ENCODE assay signal across 23 mouse cellular contexts in the genomic region with DNA sequence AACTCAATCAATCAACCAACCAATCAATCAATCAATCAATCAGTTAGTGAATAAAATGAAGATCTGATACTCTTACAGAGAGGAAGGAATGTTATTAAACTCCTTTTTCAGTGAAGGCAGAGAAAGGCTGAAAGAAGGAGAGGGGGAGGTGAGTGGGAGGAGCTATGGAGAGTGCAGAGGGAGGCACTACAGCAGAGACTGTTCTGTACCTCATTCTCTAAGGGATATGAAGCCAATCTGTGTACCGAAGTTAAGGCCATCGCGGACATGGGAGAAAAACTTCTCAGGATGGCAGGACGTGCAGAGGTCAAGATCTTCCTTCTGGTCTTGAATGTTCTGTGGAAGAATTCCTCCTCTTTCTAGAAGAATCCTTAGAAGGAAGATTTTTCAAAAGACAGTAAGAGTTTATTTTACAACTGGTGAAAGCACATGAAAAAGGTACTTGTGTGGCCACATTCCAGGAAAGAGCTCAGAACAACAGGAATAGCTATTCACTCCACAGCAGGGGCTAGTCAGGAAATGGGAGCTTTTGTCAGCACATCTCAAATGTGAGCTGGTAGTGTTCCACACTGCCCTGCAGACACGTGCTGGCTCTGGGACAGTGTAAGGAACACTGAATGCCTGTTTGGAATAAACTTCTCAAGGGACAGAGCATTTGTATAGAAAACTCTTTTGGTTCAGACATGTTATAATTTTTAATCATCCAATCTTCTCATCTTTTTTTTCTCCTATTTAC. TPM values are rescaled to one million over a fixed set of nuclear protein-coding genes. Genes with fewer than 3 reads are reported as not detected.
DNase-seq lines count a peak whose midpoint lies in the region; ATAC-seq and TF ChIP-seq lines count a peak whose summit lies in the region.
"Had no signal": no experiment of that assay in that cellular context is flagged by ENCODE, and none has a peak within 500 bp of the region (broad histone marks: within the 10 kb centered on the region; RNA-seq: fewer than 3 reads in every experiment).

No protein-coding gene starts in this region.

- no peak for DNase-seq in embryonic facial prominence, embryonic 10.5 days (ENCODE audit: low spot score)
- DNase-seq in limb, embryonic 10.5 days (ENCODE audit: low spot score), result no peak
- peak; percentile 91 for DNase-seq in R1 (ENCODE audit: low read depth, low spot score)
- DNase-seq in embryonic facial prominence, embryonic 14.5 days (ENCODE audit: low spot score), result peak; percentile 55
- DNase-seq in forebrain, postnatal 0 days, result no peak
- DNase-seq: adrenal gland, postnatal 25 days; cerebellum, adult 2 months; cerebellum, postnatal 10 days; gastrocnemius, postnatal 14 days; heart, postnatal 14 days; kidney, adult 11 months; kidney, adult 9 months had no signal

- peaks cover 8% of the 10 kb centered on the region; the same call in 1 of the 2 replicates for H3K4me1 ChIP-seq in embryonic facial prominence, embryonic 12.5 days
- peaks cover 12% of the 10 kb centered on the region for H3K4me1 ChIP-seq in embryonic facial prominence, embryonic 10.5 days
- no peaks in the 10 kb centered on the region for H3K4me1 ChIP-seq in limb, embryonic 15.5 days
- H3K4me1 ChIP-seq in limb, embryonic 10.5 days, result 0 out of 2 replicates have a peak, but pooled peaks cover 6% of the 10 kb centered on the region
- no peaks in the 10 kb centered on the region for H3K4me1 ChIP-seq in embryonic facial prominence, embryonic 14.5 days (ENCODE audit: control insufficient read depth, insufficient read depth, low read length)
- no peaks in the 10 kb centered on the region for H3K4me1 ChIP-seq in intestine, embryonic 16.5 days (ENCODE audit: control insufficient read depth, insufficient read depth, low read length)
- no peaks in the 10 kb centered on the region for H3K4me1 ChIP-seq in forebrain, postnatal 0 days (ENCODE audit: insufficient read depth)
- H3K4me1 ChIP-seq: forebrain, embryonic 12.5 days; hindbrain, embryonic 15.5 days had no signal

- H3K9ac ChIP-seq in embryonic facial prominence, embryonic 12.5 days, result no peak overlapping the region
- no peak overlapping the region for H3K9ac ChIP-seq in limb, embryonic 15.5 days
- no peak overlapping the region for H3K9ac ChIP-seq in embryonic facial prominence, embryonic 14.5 days (ENCODE audit: low read depth, low read length)
- no peak overlapping the region for H3K9ac ChIP-seq in intestine, embryonic 16.5 days (ENCODE audit: low read depth, low read length)
- no peak overlapping the region for H3K9ac ChIP-seq in forebrain, postnatal 0 days
- H3K9ac ChIP-seq: forebrain, embryonic 12.5 days; heart, embryonic 15.5 days; hindbrain, embryonic 15.5 days had no signal

- H3K36me3 ChIP-seq in embryonic facial prominence, embryonic 12.5 days, result no peaks in the 10 kb centered on the region
- H3K36me3 ChIP-seq in embryonic facial prominence, embryonic 10.5 days (replicated peaks), result no peaks in the 10 kb centered on the region
- H3K36me3 ChIP-seq in limb, embryonic 15.5 days, result no peaks in the 10 kb centered on the region
- H3K36me3 ChIP-seq in limb, embryonic 10.5 days, result no peaks in the 10 kb centered on the region
- 0 out of 2 replicates have a peak, but pooled peaks cover 3% of the 10 kb centered on the region for H3K36me3 ChIP-seq in embryonic facial prominence, embryonic 14.5 days (ENCODE audit: control insufficient read depth, insufficient read depth, low read length)
- no peaks in the 10 kb centered on the region for H3K36me3 ChIP-seq in intestine, embryonic 16.5 days (ENCODE audit: control insufficient read depth, insufficient read depth, low read length)
- H3K36me3 ChIP-seq in forebrain, postnatal 0 days (ENCODE audit: insufficient read depth), result no peaks in the 10 kb centered on the region
- H3K36me3 ChIP-seq: forebrain, embryonic 12.5 days; G1E; heart, embryonic 15.5 days; hindbrain, embryonic 10.5 days; hindbrain, embryonic 15.5 days had no signal

- no peak overlapping the region for H3K4me2 ChIP-seq in embryonic facial prominence, embryonic 12.5 days (replicated peaks)
- H3K4me2 ChIP-seq in limb, embryonic 15.5 days, result no peak overlapping the region
- no peak overlapping the region for H3K4me2 ChIP-seq in embryonic facial prominence, embryonic 14.5 days (ENCODE audit: low read depth, low read length)
- H3K4me2 ChIP-seq in intestine, embryonic 16.5 days (ENCODE audit: low read depth, low read length), result no peak overlapping the region
- H3K4me2 ChIP-seq in forebrain, postnatal 0 days (ENCODE audit: low read depth), result no peak overlapping the region
- H3K4me2 ChIP-seq: forebrain, embryonic 12.5 days; heart, embryonic 15.5 days; hindbrain, embryonic 15.5 days had no signal

- 41% methylated on average over 5 of the region's 5 CpGs for WGBS in embryonic facial prominence, embryonic 12.5 days
- 56% methylated on average over 5 of the region's 5 CpGs for WGBS in embryonic facial prominence, embryonic 10.5 days
- WGBS in limb, embryonic 15.5 days, result 56% methylated on average over 5 of the region's 5 CpGs
- 77% methylated on average over 5 of the region's 5 CpGs for WGBS in limb, embryonic 10.5 days
- 38% methylated on average over 5 of the region's 5 CpGs for WGBS in embryonic facial prominence, embryonic 14.5 days
- WGBS in intestine, embryonic 16.5 days, result 61% methylated on average over 5 of the region's 5 CpGs
- 44% methylated on average over 5 of the region's 5 CpGs for WGBS in forebrain, postnatal 0 days

- ATAC-seq in embryonic facial prominence, embryonic 12.5 days (ENCODE audit: insufficient number of reproducible peaks, insufficient read depth, low FRiP score, low TSS enrichment), result 0 out of 2 replicates have a peak, but pooled peaks have one; percentile 56
- no peak for ATAC-seq in limb, embryonic 15.5 days (ENCODE audit: insufficient number of reproducible peaks, low FRiP score, low TSS enrichment, low read depth)
- ATAC-seq in embryonic facial prominence, embryonic 14.5 days (ENCODE audit: low read depth), result 0 out of 2 replicates have a peak, but pooled peaks have one; percentile 80
- no peak for ATAC-seq in intestine, embryonic 16.5 days
- no peak for ATAC-seq in forebrain, postnatal 0 days
- ATAC-seq: activated CD4-positive, CD25-positive, alpha-beta regulatory T cell, adult 4 months; forebrain, embryonic 16.5 days; inflammation-experienced regulatory T-cells, adult 6 months had no signal

- H3K9me3 ChIP-seq in embryonic facial prominence, embryonic 12.5 days, result no peaks in the 10 kb centered on the region
- no peaks in the 10 kb centered on the region for H3K9me3 ChIP-seq in embryonic facial prominence, embryonic 10.5 days
- no peaks in the 10 kb centered on the region for H3K9me3 ChIP-seq in limb, embryonic 15.5 days
- H3K9me3 ChIP-seq in limb, embryonic 10.5 days (replicated peaks), result no peaks in the 10 kb centered on the region
- H3K9me3 ChIP-seq in embryonic facial prominence, embryonic 14.5 days (ENCODE audit: control insufficient read depth, low read length), result no peaks in the 10 kb centered on the region
- H3K9me3 ChIP-seq in intestine, embryonic 16.5 days (ENCODE audit: control insufficient read depth, low read length), result no peaks in the 10 kb centered on the region
- H3K9me3 ChIP-seq in forebrain, postnatal 0 days (ENCODE audit: low read length), result no peaks in the 10 kb centered on the region
- H3K9me3 ChIP-seq: forebrain, embryonic 12.5 days; heart, embryonic 15.5 days; hindbrain, embryonic 15.5 days had no signal

- H3K27ac ChIP-seq in embryonic facial prominence, embryonic 12.5 days, result no peak overlapping the region
- H3K27ac ChIP-seq in embryonic facial prominence, embryonic 10.5 days (replicated peaks), result no peak overlapping the region; the same call in 1 of the 2 replicates
- peak overlapping the region; percentile 22; the same call in 1 of the 2 replicates for H3K27ac ChIP-seq in limb, embryonic 15.5 days
- H3K27ac ChIP-seq in limb, embryonic 10.5 days, result no peak overlapping the region
- H3K27ac ChIP-seq in embryonic facial prominence, embryonic 14.5 days (replicated peaks; ENCODE audit: low read depth, low read length), result no peak overlapping the region; the same call in 1 of the 2 replicates
- no peak overlapping the region for H3K27ac ChIP-seq in intestine, embryonic 16.5 days (ENCODE audit: low read length)
- no peak overlapping the region for H3K27ac ChIP-seq in forebrain, postnatal 0 days (ENCODE audit: low read depth, low read length)
- H3K27ac ChIP-seq: forebrain, embryonic 12.5 days; heart, embryonic 15.5 days; hindbrain, embryonic 10.5 days; hindbrain, embryonic 15.5 days had no signal

- no peaks in the 10 kb centered on the region for H3K27me3 ChIP-seq in embryonic facial prominence, embryonic 12.5 days
- H3K27me3 ChIP-seq in embryonic facial prominence, embryonic 10.5 days (replicated peaks; ENCODE audit: low read depth, poor library complexity, severe bottlenecking), result no peaks in the 10 kb centered on the region
- H3K27me3 ChIP-seq in limb, embryonic 15.5 days, result no peaks in the 10 kb centered on the region
- no peaks in the 10 kb centered on the region for H3K27me3 ChIP-seq in limb, embryonic 10.5 days (ENCODE audit: low read depth, poor library complexity, severe bottlenecking)
- H3K27me3 ChIP-seq in embryonic facial prominence, embryonic 14.5 days (replicated peaks; ENCODE audit: control insufficient read depth, insufficient read depth, low read length), result no peaks in the 10 kb centered on the region
- no peaks in the 10 kb centered on the region for H3K27me3 ChIP-seq in intestine, embryonic 16.5 days (replicated peaks; ENCODE audit: control insufficient read depth, insufficient read depth, low read length)
- H3K27me3 ChIP-seq in forebrain, postnatal 0 days (ENCODE audit: insufficient read depth, low read length), result no peaks in the 10 kb centered on the region
- H3K27me3 ChIP-seq: forebrain, embryonic 12.5 days; heart, embryonic 15.5 days; hindbrain, embryonic 15.5 days had no signal

- TF ChIP-seq CTCF in forebrain, postnatal 0 days (IDR thresholded peaks at IDR 0.05; ENCODE audit: low read depth), result no peak

- no peak overlapping the region for H3K4me3 ChIP-seq in embryonic facial prominence, embryonic 12.5 days
- no peak overlapping the region for H3K4me3 ChIP-seq in embryonic facial prominence, embryonic 10.5 days
- H3K4me3 ChIP-seq in limb, embryonic 15.5 days, result no peak overlapping the region
- H3K4me3 ChIP-seq in limb, embryonic 10.5 days, result no peak overlapping the region
- no peak overlapping the region for H3K4me3 ChIP-seq in embryonic facial prominence, embryonic 14.5 days (ENCODE audit: low read depth, low read length)
- no peak overlapping the region for H3K4me3 ChIP-seq in intestine, embryonic 16.5 days (ENCODE audit: low read length)
- H3K4me3 ChIP-seq in forebrain, postnatal 0 days (ENCODE audit: low read depth, low read length), result no peak overlapping the region
- H3K4me3 ChIP-seq: forebrain, embryonic 12.5 days; heart, embryonic 15.5 days; hindbrain, embryonic 10.5 days; hindbrain, embryonic 15.5 days had no signal

RNA-seq across cellular contexts. Expression of a gene that starts 7.1 kb away (rescaled TPM):
- 1.6 and 3.0 TPM in 2 replicates for polyA plus RNA-seq in embryonic facial prominence, embryonic 12.5 days (2016; fragmentation: Nextera tagmentation; extraction: Ambion mirVana)
- 1.4 and 1.8 TPM in 2 replicates for polyA plus RNA-seq in embryonic facial prominence, embryonic 10.5 days (2016; fragmentation: Nextera tagmentation; extraction: Ambion mirVana)
- 5.1 and 5.4 TPM in 2 replicates for polyA plus RNA-seq in limb, embryonic 15.5 days (2015; fragmentation: Nextera tagmentation; extraction: Ambion mirVana)
- 0.79 and 1.2 TPM in 2 replicates for polyA plus RNA-seq in limb, embryonic 10.5 days (2016; fragmentation: Nextera tagmentation; extraction: Ambion mirVana)
- 4.0 and 4.4 TPM in 2 replicates for polyA plus RNA-seq in embryonic facial prominence, embryonic 14.5 days (2014; fragmentation: Nextera tagmentation; extraction: Ambion mirVana)
- polyA plus RNA-seq in intestine, embryonic 16.5 days (2015; fragmentation: Nextera tagmentation; extraction: Ambion mirVana), result 2.9 and 3.8 TPM in 2 replicates
- total RNA-seq in forebrain, postnatal 0 days (2014; rRNA removed), result 0.43 and 1.3 TPM in 2 replicates
- polyA plus RNA-seq in forebrain, postnatal 0 days (2015; fragmentation: Nextera tagmentation; extraction: Ambion mirVana), result 1.0 and 2.0 TPM in 2 replicates
- total RNA-seq: G1E had no signal
- polyA plus RNA-seq: G1E had no signal

RNA-seq across cellular contexts. Expression of a gene that starts 7.2 kb away (rescaled TPM):
- 9.1 TPM in 2 replicates for polyA plus RNA-seq in embryonic facial prominence, embryonic 12.5 days (2016; fragmentation: Nextera tagmentation; extraction: Ambion mirVana)
- 4.8 and 5.4 TPM in 2 replicates for polyA plus RNA-seq in embryonic facial prominence, embryonic 10.5 days (2016; fragmentation: Nextera tagmentation; extraction: Ambion mirVana)
- polyA plus RNA-seq in limb, embryonic 15.5 days (2015; fragmentation: Nextera tagmentation; extraction: Ambion mirVana), result 11.8 and 12.4 TPM in 2 replicates
- polyA plus RNA-seq in limb, embryonic 10.5 days (2016; fragmentation: Nextera tagmentation; extraction: Ambion mirVana), result 2.5 and 4.5 TPM in 2 replicates
- polyA plus RNA-seq in embryonic facial prominence, embryonic 14.5 days (2014; fragmentation: Nextera tagmentation; extraction: Ambion mirVana), result 11.5 and 12.3 TPM in 2 replicates
- 8.8 and 9.1 TPM in 2 replicates for polyA plus RNA-seq in intestine, embryonic 16.5 days (2015; fragmentation: Nextera tagmentation; extraction: Ambion mirVana)
- 3.5 and 6.0 TPM in 2 replicates for total RNA-seq in forebrain, postnatal 0 days (2014; rRNA removed)
- polyA plus RNA-seq in forebrain, postnatal 0 days (2015; fragmentation: Nextera tagmentation; extraction: Ambion mirVana), result 1.7 and 2.0 TPM in 2 replicates
- total RNA-seq: G1E had no signal
- polyA plus RNA-seq: activated CD4-positive, CD25-positive, alpha-beta regulatory T cell, adult 4 months; G1E had no signal

Comparison
In these comparisons a context has a peak if more than half of its experiments do, and no peak if none do; other contexts are left out.
1. DNase-seq: peak in R1 (single experiment) and embryonic facial prominence, embryonic 14.5 days (single experiment); none in embryonic facial prominence, embryonic 10.5 days (single experiment), limb, embryonic 10.5 days (single experiment) and forebrain, postnatal 0 days (single experiment).
2. ATAC-seq: peak in embryonic facial prominence, embryonic 12.5 days (single experiment) and embryonic facial prominence, embryonic 14.5 days (single experiment); none in limb, embryonic 15.5 days (single experiment), intestine, embryonic 16.5 days (single experiment) and forebrain, postnatal 0 days (single experiment).